Mouse (Mus musculus) gonadal fat pad, adult 2 months (tissue): ENCODE measurements around the gene Fscn1. TPM values are rescaled to one million over a fixed set of nuclear protein-coding genes. Genes with fewer than 3 reads are reported as not detected.

Source experiments
- DNase-seq: peaks from one replicate; pipeline ENCODE4 v3.0.0-alpha.2; 2012; ENCODE audit warnings: low read depth
- polyA plus RNA-seq: library from polyadenylated mRNA; depleted of rRNA; stranded (reverse); fragments of >200 nt; gene quantifications from 2 replicates; pipeline ENCODE4 v1.2.3, GENCODE M21; 2012; rRNA removed

Gene Fscn1
- polyA plus RNA-seq, 1 experiment, result 57.8 TPM

- DNase-seq, result no peak
Observed at GRCm38 (mm10) chr5:142968411-142968810, 8.3 kb downstream of the Fscn1 start.

DNA sequence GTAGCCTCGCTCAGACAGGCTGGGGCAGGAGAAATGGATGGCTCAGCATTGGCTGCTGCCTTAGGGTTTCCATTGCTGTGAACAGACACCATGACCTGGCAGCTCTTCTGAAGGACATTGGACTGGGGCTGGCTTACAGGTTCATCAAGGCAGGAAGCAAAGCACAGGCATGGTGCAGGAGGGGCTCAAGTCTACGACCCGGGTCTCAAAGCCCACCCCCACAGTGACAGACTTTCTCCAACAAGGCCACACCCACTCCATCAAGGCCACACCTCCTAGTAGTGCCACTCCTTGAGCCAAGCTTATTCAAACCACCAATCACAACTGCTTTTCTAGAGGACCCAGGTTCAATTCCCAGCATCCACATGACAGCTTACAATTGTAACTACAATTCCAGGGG is 13.8 kb downstream of the Fscn1 start:
- no peak for DNase-seq

GRCm38 (mm10) chr5:142974598-142975121 is 14.5 kb downstream of the Fscn1 start:
- DNase-seq, result no peak

- no peak for DNase-seq
Observed at GRCm38 (mm10) chr5:142976516-142976915, 16.4 kb downstream of the Fscn1 start.

GRCm38 (mm10) chr5:142982046-142982801 is 22.1 kb downstream of the Fscn1 start:
- no peak for DNase-seq

DNA sequence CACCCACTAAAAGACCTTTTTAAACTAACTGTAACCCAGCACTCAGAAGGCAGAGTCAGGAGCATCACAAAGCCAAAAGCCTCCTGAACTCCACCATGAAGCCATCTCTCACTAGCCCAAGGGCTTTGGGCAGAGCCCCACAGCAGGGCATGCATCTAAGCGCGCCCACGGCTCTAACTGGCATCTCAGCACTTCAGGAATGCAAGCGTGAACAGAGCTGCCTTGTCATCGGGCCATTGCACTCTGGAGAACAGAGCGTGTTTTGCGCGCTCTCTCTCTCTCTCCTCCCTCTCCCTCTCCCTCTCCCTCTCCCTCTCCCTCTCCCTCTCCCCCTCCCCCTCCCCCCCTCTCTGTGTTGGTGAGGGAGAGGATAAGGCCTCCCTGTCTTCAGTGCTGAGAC is 23.0 kb downstream of the Fscn1 start:
- DNase-seq, result no peak

DNA sequence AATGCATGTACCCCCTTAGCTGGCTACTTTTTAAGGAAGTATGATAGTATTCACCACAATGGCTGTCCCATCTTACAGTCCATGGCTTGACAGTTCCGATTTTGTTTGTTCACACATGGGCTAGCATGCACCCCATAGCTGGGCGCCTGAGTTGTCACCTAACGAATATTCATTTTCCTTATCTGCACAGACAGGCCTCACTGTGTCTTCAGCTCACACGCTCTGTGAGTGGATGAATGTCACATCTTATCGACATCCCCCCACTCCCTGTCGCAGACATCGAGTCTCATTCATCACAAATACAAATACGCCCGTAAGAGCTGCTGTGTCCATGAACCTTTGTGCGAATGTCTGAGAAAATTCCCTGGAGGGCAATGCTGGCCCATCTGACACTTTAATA is 24.1 kb downstream of the Fscn1 start:
- no peak for DNase-seq

DNA sequence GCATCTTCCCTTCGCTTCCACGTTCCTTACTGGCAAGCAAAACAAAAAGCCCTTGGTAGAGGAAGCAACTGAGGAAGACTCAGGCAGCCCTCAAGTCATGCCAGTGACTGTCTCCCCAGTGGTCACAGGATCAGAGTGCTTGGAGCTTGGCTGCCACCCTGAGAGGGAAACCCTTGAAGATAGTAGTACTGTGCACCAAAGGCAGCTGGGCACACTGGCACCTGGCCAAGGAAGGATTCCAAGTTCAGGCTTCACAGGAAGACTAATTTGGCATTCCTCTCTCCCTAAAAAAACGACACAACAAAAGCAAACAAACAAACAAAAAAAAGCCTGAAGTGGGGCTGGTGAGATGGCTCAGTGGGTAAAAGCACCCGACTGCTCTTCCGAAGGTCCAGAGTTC is 28.4 kb downstream of the Fscn1 start:
- DNase-seq, result no peak

GRCm38 (mm10) chr5:142989167-142989566 is 29.0 kb downstream of the Fscn1 start:
- DNase-seq, result no peak

DNA sequence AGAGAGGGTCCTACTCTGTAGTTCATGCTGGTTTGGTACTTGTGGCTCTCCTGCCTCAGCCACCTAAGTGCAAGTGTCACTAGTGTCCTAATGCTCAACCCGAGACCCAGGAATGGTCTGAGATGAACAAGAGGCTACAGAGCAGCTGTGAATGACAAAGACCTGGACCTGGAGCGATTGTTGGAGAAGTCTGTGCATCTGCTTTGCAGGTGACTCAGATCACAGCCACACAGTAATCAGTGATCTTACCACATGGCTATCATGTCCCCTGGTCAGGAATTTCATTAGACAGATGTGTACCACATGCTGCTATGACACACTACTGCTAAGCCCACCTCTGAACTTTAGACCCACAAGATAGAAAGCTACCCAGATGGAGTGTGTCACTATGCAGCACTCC is 34.6 kb downstream of the Fscn1 start:
- no peak for DNase-seq

DNA sequence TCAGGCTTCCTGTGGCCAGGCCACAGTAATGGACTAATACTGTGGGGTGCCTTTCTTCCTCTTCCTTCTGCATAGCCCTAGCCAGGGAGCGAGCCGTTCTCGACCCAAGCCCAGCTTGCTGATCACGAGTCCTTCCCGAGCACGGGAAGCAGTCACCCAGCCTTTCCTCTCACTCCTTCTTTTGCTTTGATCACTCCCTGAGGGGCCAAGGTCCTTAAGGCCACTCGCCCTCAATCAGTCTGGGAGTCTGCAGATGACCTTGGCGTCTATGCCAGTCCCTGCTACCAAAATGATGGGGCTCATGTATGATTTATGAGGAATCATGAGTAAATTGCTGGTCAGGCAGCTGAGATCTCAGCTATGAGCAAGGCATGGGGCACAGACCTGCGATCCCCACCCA is 37.4 kb downstream of the Fscn1 start:
- DNase-seq, result no peak

GRCm38 (mm10) chr5:142998171-142998570 is 38.0 kb downstream of the Fscn1 start:
- DNase-seq, result no peak

DNA sequence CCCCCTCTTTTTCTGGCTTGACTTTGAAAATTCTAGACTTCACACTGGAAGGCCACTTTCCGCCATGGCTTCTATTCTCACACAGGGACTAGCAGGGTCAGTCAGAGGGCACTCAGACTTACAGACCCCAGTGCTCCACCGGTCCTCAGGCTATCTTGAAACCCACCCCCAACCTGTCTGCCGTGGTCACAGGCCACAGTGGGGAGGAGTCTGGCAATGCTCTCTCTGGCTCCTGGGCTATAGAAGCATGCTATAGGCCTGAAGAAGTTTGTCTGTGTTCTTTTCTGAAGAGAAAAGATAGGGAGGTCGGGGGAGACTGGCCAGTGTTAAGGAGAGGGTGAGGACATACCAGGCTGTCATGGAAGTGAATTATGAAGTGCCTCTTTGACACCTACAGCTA is 39.9 kb downstream of the Fscn1 start:
- no peak for DNase-seq

DNA sequence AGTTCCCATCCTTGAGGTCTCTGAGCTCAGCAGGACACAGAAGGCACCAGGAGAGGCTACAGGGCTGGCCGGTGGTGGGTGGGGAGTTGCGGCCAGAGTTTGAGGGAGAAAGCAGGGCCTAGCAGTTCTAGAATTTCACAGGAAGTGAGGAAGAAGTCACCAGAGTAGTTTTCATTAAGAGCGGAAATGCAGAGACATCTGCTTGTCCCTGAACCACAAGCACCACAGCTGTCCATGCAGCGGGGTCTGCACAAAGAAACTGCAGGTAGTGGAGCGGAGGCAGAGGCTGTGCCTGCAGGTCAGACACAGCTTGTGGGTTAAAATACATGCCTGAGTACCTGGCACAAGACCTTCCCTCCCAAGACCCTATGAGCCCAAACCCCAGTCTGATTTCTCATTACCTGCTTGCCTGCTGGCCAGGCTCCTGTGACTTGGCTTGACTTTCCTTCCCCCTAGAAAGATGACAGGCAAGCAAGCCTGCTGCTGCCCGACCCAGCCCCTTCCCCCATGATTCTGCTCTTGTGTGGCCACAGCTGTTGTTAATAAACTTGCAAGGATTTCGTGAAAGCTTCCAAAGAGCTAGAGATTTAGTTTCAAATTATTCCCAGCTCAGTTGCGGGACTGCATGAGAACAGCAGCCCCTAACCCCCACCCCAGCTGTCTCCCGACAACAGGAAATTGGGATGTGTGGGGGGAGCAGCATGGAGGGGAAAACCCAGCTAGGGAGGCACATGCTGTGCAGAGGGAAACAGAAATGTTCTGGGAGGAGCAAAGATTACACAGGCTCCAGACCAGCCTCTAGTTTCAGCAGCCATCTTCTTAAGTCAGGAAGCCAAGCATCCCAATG is 40.7 kb downstream of the Fscn1 start:
- no peak for DNase-seq

DNA sequence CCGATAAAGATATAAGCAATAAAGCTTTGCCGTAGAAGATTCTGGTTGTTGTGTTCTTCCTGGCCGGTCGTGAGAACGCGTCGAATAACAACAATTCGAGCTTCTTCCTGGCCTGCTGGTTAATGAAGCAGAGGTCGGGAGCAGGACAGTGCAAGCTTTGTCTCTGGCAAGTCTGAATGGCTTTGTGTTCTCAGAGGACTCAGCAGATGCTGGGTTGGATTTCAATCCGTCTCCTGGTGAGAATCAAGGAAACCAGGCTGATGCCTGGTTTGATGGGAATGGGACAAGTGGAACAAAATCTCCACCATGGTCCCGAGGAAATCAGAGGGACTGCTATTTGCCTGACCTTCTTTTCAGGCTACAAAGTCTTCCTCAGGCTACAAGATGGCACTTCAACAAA is 49.2 kb downstream of the Fscn1 start:
- DNase-seq, result no peak

DNA sequence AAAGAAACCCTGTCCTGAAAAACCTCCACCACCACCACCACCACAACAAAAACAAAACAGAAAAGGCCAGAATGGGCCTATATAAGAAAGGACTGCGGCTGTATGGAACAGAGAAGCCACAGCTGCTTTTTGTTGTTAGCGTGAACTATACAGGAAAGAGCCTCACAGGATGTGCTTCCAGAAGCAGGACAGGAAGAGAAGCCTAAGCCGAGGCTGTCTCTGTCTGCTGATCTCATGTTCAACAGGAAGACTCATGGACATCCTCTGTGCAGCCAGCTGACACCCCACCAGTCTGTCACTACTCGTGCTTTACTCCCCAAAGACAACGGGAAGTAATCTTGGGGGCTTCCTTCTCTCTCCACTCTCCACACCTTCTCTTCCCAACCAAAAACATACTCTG is 57.3 kb downstream of the Fscn1 start:
- no peak for DNase-seq

Other genes starting within 250 kb of the Fscn1 start
- gene Tnrc18, start 142.7 kb upstream of the Fscn1 start, polyA plus RNA-seq, result 30.9 and 40.3 TPM in 2 replicates
- 15.4 and 16.5 TPM in 2 replicates for gene Fbxl18, start 64.9 kb upstream of the Fscn1 start, polyA plus RNA-seq
- 2,910 and 3,485 TPM in 2 replicates for gene Actb, start 53.6 kb upstream of the Fscn1 start, polyA plus RNA-seq
- gene Rnf216, start 152.7 kb downstream of the Fscn1 start, polyA plus RNA-seq, result 20.6 and 21.5 TPM in 2 replicates
- not detected in 2 replicates for gene Olfr718-ps1, start 187.2 kb downstream of the Fscn1 start, polyA plus RNA-seq
- gene Rbak, start 220.4 kb downstream of the Fscn1 start, polyA plus RNA-seq, result 5.0 and 5.2 TPM in 2 replicates
- gene Spdye4b, start 220.7 kb downstream of the Fscn1 start, polyA plus RNA-seq, result not detected in 2 replicates